Mouse (Mus musculus) hindbrain, embryonic 13.5 days (tissue): ENCODE data around the gene Cdkn2d. TPM values are rescaled to one million over a fixed set of nuclear protein-coding genes. Genes with fewer than 3 reads are reported as not detected.

Experiments used
- polyA plus RNA-seq: library from polyadenylated mRNA; unstranded; fragments of >200 nt; fragmentation: Nextera tagmentation; extraction: Ambion mirVana; gene quantifications from 2 replicates; pipeline ENCODE4 v1.2.1, GENCODE M21; 2015

Gene Cdkn2d
- polyA plus RNA-seq, 1 experiment from 2014 or later = 89.2 TPM

Other genes with a start within 250 kb of the Cdkn2d start
- 0.92 and 1.9 TPM in 2 replicates for gene Zglp1, start 224.3 kb downstream of the Cdkn2d start, polyA plus RNA-seq
- 1.9 and 2.4 TPM in 2 replicates for gene Gm49373, start 218.3 kb downstream of the Cdkn2d start, polyA plus RNA-seq
- gene Fdx1l, start 217.8 kb downstream of the Cdkn2d start, polyA plus RNA-seq = 57.3 and 63.1 TPM in 2 replicates
- 0.92 and 2.8 TPM in 2 replicates for gene Gm38431, start 199.4 kb downstream of the Cdkn2d start, polyA plus RNA-seq
- 28.3 and 32.5 TPM in 2 replicates for gene Raver1, start 199.4 kb downstream of the Cdkn2d start, polyA plus RNA-seq
- gene Tyk2, start 160.2 kb downstream of the Cdkn2d start, polyA plus RNA-seq = 12.4 and 12.8 TPM in 2 replicates
- gene Cdc37, start 141.4 kb downstream of the Cdkn2d start, polyA plus RNA-seq = 221 and 223 TPM in 2 replicates
- 17.6 and 18.8 TPM in 2 replicates for gene Pde4a, start 125.7 kb downstream of the Cdkn2d start, polyA plus RNA-seq
- gene Keap1, start 52.0 kb downstream of the Cdkn2d start, polyA plus RNA-seq = 61.8 and 64.7 TPM in 2 replicates
- gene S1pr5, start 43.0 kb downstream of the Cdkn2d start, polyA plus RNA-seq = 2.8 and 3.4 TPM in 2 replicates
- 51.1 and 51.8 TPM in 2 replicates for gene Atg4d, start 26.1 kb downstream of the Cdkn2d start, polyA plus RNA-seq
- gene Kri1, start 3.4 kb downstream of the Cdkn2d start, polyA plus RNA-seq = 16.3 and 17.1 TPM in 2 replicates
- 0.62 and 0.71 TPM in 2 replicates for gene Ap1m2, start 20.9 kb upstream of the Cdkn2d start, polyA plus RNA-seq
- 68.1 and 73.8 TPM in 2 replicates for gene Slc44a2, start 29.3 kb upstream of the Cdkn2d start, polyA plus RNA-seq
- gene Ilf3, start 76.5 kb upstream of the Cdkn2d start, polyA plus RNA-seq = 253 and 276 TPM in 2 replicates
- gene Qtrt1, start 120.4 kb upstream of the Cdkn2d start, polyA plus RNA-seq = 50.6 and 54.0 TPM in 2 replicates
- gene Dnm2, start 133.5 kb upstream of the Cdkn2d start, polyA plus RNA-seq = 64.9 and 72.1 TPM in 2 replicates
- gene Tmed1, start 218.8 kb upstream of the Cdkn2d start, polyA plus RNA-seq = 57.0 and 61.8 TPM in 2 replicates
- gene AB124611, start 234.8 kb upstream of the Cdkn2d start, polyA plus RNA-seq = 3.4 and 3.8 TPM in 2 replicates